Mouse (Mus musculus) thymus, adult 2 months (tissue): Measurements from ENCODE around the gene Gm14851. TPM values are rescaled to one million over a fixed set of nuclear protein-coding genes. Genes with fewer than 3 reads are reported as not detected.
"Not testable (repeated sequence)": the region's sequence is repeated elsewhere in the genome, so short reads cannot be mapped to it uniquely, and the experiment has no call there.

Source experiments
- DNase-seq: peaks from one replicate; pipeline ENCODE4 v3.0.0; 2021
- H3K27ac ChIP-seq: fragments of 200-500 bp; 2 replicates; pipeline ENCODE4 v1.5.1; 2012; ENCODE audit warnings: low read length, control low read depth; ENCODE audit not compliant: control insufficient read depth, insufficient read depth
- H3K27me3 ChIP-seq: fragments of 200-500 bp; 2 replicates; pipeline ENCODE4 v1.6.1; 2012; ENCODE audit warnings: mild to moderate bottlenecking, low read length, moderate library complexity, mixed read lengths; ENCODE audit not compliant: control insufficient read depth, insufficient read depth
- H3K36me3 ChIP-seq: fragments of 200-500 bp; 2 replicates; pipeline ENCODE4 v1.6.1; 2012; ENCODE audit warnings: mild to moderate bottlenecking, low read length, moderate library complexity; ENCODE audit not compliant: control insufficient read depth, insufficient read depth
- H3K4me1 ChIP-seq: fragments of 200-500 bp; replicated peaks from 2 replicates; pipeline ENCODE4 v1.6.1; 2012; ENCODE audit warnings: low read length; ENCODE audit not compliant: control insufficient read depth, insufficient read depth
- H3K4me3 ChIP-seq: fragments of 200-500 bp; 2 replicates; pipeline ENCODE4 v1.5.1; 2012; ENCODE audit warnings: mild to moderate bottlenecking, low read length, control low read depth, moderate library complexity; ENCODE audit not compliant: control insufficient read depth, insufficient read depth
- CTCF ChIP-seq: fragments of 200-500 bp; IDR thresholded peaks from 2 replicates; pipeline ENCODE4 v1.5.1; 2012; ENCODE audit warnings: mild to moderate bottlenecking, control low read depth, low read length, moderate library complexity, borderline replicate concordance; ENCODE audit not compliant: control insufficient read depth, poor library complexity, insufficient read depth; ENCODE audit errors: extremely low read depth
- POLR2A ChIP-seq: fragments of 200-500 bp; IDR thresholded peaks from 2 replicates; pipeline ENCODE4 v1.6.1; 2012; ENCODE audit warnings: mild to moderate bottlenecking, low read length, control low read depth, moderate library complexity; ENCODE audit not compliant: control insufficient read depth, poor library complexity, insufficient read depth; ENCODE audit errors: extremely low read depth
- WGBS: fragments of 180-500 bp; shearing (Covaris S2); methylation state at CpG from one replicate; pipeline ENCODE4 v1.1.7; 2018; 5-methylcytosine and 5-hydroxymethylcytosine counted together
- polyA plus RNA-seq: library from polyadenylated mRNA; depleted of rRNA; stranded (reverse); fragments of >200 nt; gene quantifications from 2 replicates; pipeline ENCODE4 v1.2.3, GENCODE M21; 2012; rRNA removed

The Gm14851 gene
- not detected in 2 replicates for polyA plus RNA-seq

DNA sequence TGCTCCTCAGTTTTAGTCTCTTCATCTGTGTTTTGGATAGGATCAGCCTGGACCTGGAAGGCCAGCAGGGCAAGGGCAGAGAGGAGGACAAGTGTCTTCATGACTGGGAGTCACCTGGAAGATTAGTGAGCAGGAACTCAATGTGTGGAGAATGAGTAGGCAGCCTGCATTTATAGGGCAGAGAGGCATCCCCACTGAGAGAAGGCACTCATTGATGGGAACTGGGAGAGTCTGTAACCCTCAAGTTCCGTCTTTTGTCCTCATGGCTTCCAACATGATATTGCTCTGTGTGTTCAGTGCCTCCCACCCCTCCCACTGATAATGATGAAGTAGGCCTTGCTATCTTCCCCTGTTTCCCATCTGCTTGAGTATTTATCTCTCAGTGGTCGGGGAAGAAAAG, at the start of gene Gm14851:
Gene Gm14851, minus strand, starts transcription at position 101 of the 400 bp plus-strand sequence.
- not testable (repeated sequence) for H3K27ac ChIP-seq, H3K36me3 ChIP-seq, H3K27me3 ChIP-seq, H3K4me3 ChIP-seq, DNase-seq, H3K4me1 ChIP-seq
- WGBS, result 86% methylated on average over 1 of the region's 2 CpGs

DNA sequence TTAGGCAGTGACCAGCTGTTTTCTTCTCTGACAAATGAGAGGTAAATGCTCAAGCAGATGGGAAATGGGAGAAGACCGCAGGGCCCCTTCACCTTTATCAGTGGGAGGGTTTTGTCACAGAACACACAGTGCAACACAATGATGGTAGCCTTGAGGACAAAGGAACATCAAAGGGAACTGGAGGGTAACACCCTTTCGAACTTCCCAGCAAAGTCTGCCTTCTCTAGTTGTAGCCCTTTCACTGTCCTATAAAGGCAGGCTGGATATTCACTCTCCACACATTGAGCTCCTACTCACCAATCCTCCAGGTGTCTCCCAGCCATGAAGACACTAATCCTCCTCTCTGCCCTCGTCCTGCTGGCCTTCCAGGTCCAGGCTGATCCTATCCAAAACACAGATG, 38.5 kb upstream of the Gm14851 start, which contains the start of gene Defa30:
Gene Defa30, plus strand, starts transcription at position 301 of the 400 bp plus-strand sequence.
- not testable (repeated sequence) for DNase-seq, H3K4me1 ChIP-seq, H3K36me3 ChIP-seq, H3K27me3 ChIP-seq, H3K27ac ChIP-seq, H3K4me3 ChIP-seq
- 58% methylated on average over 3 of the region's 3 CpGs for WGBS

DNA sequence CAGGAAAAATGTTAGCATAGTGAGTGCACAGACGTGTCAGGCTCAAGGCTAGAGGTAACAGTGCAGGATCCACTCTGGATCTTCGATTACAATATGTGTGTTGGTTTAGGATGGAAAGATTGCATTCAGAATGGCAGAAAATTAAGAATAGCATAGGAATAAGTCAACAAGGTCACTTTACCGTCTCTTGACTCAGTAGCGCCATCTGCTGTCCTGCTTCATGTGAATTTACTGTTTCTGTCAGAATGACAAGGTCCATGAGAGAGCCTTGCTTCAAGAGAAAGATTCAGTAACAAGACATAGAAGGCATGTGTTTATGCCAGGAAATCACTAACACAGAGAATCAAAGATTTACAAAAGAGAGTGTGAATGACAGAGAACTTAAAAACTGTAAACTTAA, 2.7 kb downstream of the Gm14851 start:
- TF ChIP-seq POLR2A (no peak), CTCF (no peak)
- Histone ChIP-seq H3K27me3 (no peaks in the 10 kb centered on the region), H3K27ac (no peak overlapping the region), H3K4me3 (no peak overlapping the region), H3K36me3 (no peaks in the 10 kb centered on the region), H3K4me1 (no peaks in the 10 kb centered on the region)
- WGBS, result 38% methylated on average over 4 of the region's 4 CpGs
- DNase-seq, result no peak

- H3K27ac ChIP-seq, H3K27me3 ChIP-seq, H3K4me3 ChIP-seq, DNase-seq, H3K4me1 ChIP-seq, H3K36me3 ChIP-seq: not testable (repeated sequence)
Observed at GRCm38 (mm10) chr8:21084142-21084541, 11.7 kb downstream of the Gm14851 start, which contains the start of gene Defa25. Defa25 (plus strand) TSS chr8:21084442.

- H3K4me1 ChIP-seq, H3K4me3 ChIP-seq, H3K27ac ChIP-seq, DNase-seq, H3K27me3 ChIP-seq, H3K36me3 ChIP-seq: not testable (repeated sequence)
- 82% methylated on average over 1 of the region's 1 CpGs for WGBS
Observed at GRCm38 (mm10) chr8:21064738-21065137, 31.1 kb downstream of the Gm14851 start, which contains the start of gene Defa35. Defa35 (plus strand) TSS chr8:21065038.

DNA sequence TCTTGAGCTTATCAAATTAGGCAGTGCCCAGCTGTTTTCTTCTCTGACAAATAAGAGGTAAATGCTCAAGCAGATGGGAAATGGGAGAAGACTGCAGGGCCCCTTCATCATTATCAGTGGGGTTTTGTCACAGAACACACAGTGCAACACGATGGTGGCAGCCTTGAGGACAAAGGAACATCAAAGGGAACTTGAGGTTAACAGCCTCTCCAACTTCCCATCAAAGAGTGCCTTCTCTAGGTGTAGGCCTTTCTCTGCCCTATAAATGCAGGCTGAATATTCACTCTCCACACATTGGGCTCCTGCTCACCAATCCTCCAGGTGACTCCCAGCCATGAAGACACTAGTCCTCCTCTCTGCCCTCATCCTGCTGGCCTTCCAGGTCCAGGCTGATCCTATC, 41.1 kb downstream of the Gm14851 start, which contains the start of gene Defa23:
Gene Defa23, plus strand, starts transcription at position 301 of the 400 bp plus-strand sequence.
- H3K4me3 ChIP-seq, H3K4me1 ChIP-seq, H3K36me3 ChIP-seq, DNase-seq, H3K27ac ChIP-seq, H3K27me3 ChIP-seq: not testable (repeated sequence)
- WGBS, result no CpG with 5 or more reads among the region's 1 CpGs

Other genes with a start within 250 kb of the Gm14851 start
- gene Defb33, start 203.4 kb downstream of the Gm14851 start, polyA plus RNA-seq, result not detected in 2 replicates
- 0.51 and 1.2 TPM in 2 replicates for gene Gm15056, start 193.4 kb downstream of the Gm14851 start, polyA plus RNA-seq
- not detected in 2 replicates for gene Gm6040, start 174.0 kb downstream of the Gm14851 start, polyA plus RNA-seq
- 1.3 TPM in 1 of 2 replicates, not detected in the other for gene AY761185, start 151.3 kb downstream of the Gm14851 start, polyA plus RNA-seq
- gene Defa21, start 70.5 kb downstream of the Gm14851 start, polyA plus RNA-seq, result not detected in 2 replicates
- not detected in 2 replicates for gene Defa23, start 41.0 kb downstream of the Gm14851 start, polyA plus RNA-seq
- gene Defa35, start 31.0 kb downstream of the Gm14851 start, polyA plus RNA-seq, result 0.58 TPM in 1 of 2 replicates, not detected in the other
- not detected in 2 replicates for gene Defa25, start 11.6 kb downstream of the Gm14851 start, polyA plus RNA-seq
- gene Defa30, start 38.6 kb upstream of the Gm14851 start, polyA plus RNA-seq, result not detected in 2 replicates
- gene Defa22, start 66.2 kb upstream of the Gm14851 start, polyA plus RNA-seq, result 0.39 TPM in 1 of 2 replicates, not detected in the other
- gene Defa31, start 95.6 kb upstream of the Gm14851 start, polyA plus RNA-seq, result not detected in 2 replicates
- not detected in 2 replicates for gene Gm15293, start 105.5 kb upstream of the Gm14851 start, polyA plus RNA-seq
- gene Gm15292, start 153.7 kb upstream of the Gm14851 start, polyA plus RNA-seq, result not detected in 2 replicates
- gene Defa27, start 219.5 kb upstream of the Gm14851 start, polyA plus RNA-seq, result not detected in 2 replicates
- 0.62 TPM in 1 of 2 replicates, not detected in the other for gene Defa29, start 231.0 kb upstream of the Gm14851 start, polyA plus RNA-seq